Mouse (Mus musculus) c-Kit-positive CD71-positive TER-119-negative erythroid progenitor cells, embryonic 14.5 days (primary cell): Measurements from ENCODE around the gene Camkk2.

Experiments used
- DNase-seq: peaks from one replicate; pipeline ENCODE4 v3.0.0-alpha.2; 2013; ENCODE audit warnings: low read depth

Gene Camkk2

GRCm38 (mm10) chr5:122782066-122782465 lies 2.9 kb upstream of the Camkk2 start:
- no peak for DNase-seq

GRCm38 (mm10) chr5:122780791-122781432 lies 1.7 kb upstream of the Camkk2 start:
- DNase-seq, result no peak

GRCm38 (mm10) chr5:122778231-122779226 lies 680 bp downstream of the Camkk2 start:
- DNase-seq, result no peak

- no peak for DNase-seq
Measured at GRCm38 (mm10) chr5:122777322-122777721, 1.9 kb downstream of the Camkk2 start.

- DNase-seq, result no peak
Measured at GRCm38 (mm10) chr5:122775646-122776286, 3.4 kb downstream of the Camkk2 start.

- DNase-seq, result peak; percentile 82
Measured at GRCm38 (mm10) chr5:122774743-122775611, 4.2 kb downstream of the Camkk2 start.

GRCm38 (mm10) chr5:122773756-122774155 lies 5.5 kb downstream of the Camkk2 start:
- DNase-seq, result no peak

GRCm38 (mm10) chr5:122771428-122771827 lies 7.8 kb downstream of the Camkk2 start:
- DNase-seq, result no peak

- DNase-seq, result no peak
Measured at GRCm38 (mm10) chr5:122770806-122771261, 8.4 kb downstream of the Camkk2 start.

GRCm38 (mm10) chr5:122770304-122770703 lies 8.9 kb downstream of the Camkk2 start:
- no peak for DNase-seq

- DNase-seq, result peak; percentile 51
Measured at GRCm38 (mm10) chr5:122769101-122769568, 10.1 kb downstream of the Camkk2 start.

- no peak for DNase-seq
Measured at GRCm38 (mm10) chr5:122767283-122767682, 11.9 kb downstream of the Camkk2 start.

- no peak for DNase-seq
Measured at GRCm38 (mm10) chr5:122764032-122764464, 15.2 kb downstream of the Camkk2 start.

- no peak for DNase-seq
Measured at GRCm38 (mm10) chr5:122763271-122764031, 15.8 kb downstream of the Camkk2 start.

- no peak for DNase-seq
Measured at GRCm38 (mm10) chr5:122756680-122757079, 22.5 kb downstream of the Camkk2 start.

- no peak for DNase-seq
Measured at GRCm38 (mm10) chr5:122756144-122756543, 23.1 kb downstream of the Camkk2 start.

GRCm38 (mm10) chr5:122755620-122756019 lies 23.6 kb downstream of the Camkk2 start:
- DNase-seq, result no peak

GRCm38 (mm10) chr5:122754477-122754876 lies 24.7 kb downstream of the Camkk2 start:
- DNase-seq, result no peak

GRCm38 (mm10) chr5:122747950-122748349 lies 31.3 kb downstream of the Camkk2 start:
- no peak for DNase-seq

- no peak for DNase-seq
Measured at GRCm38 (mm10) chr5:122743880-122744422, 35.3 kb downstream of the Camkk2 start.
